Mouse (Mus musculus) ES-E14 (cell line): ENCODE measurements around the gene Aarsd1. TPM values are rescaled to one million over a fixed set of nuclear protein-coding genes. Genes with fewer than 3 reads are reported as not detected.
"Not testable (repeated sequence)": the region's sequence is repeated elsewhere in the genome, so short reads cannot be mapped to it uniquely, and the experiment has no call there.

ENCODE experiments used
- DNase-seq: peaks from one replicate; pipeline ENCODE4 v3.0.0-alpha.2; 2013; ENCODE audit warnings: low read depth, low spot score
- H3K27ac ChIP-seq: 2 replicates; pipeline ENCODE4 v1.5.1; 2012; ENCODE audit warnings: low read depth, mild to moderate bottlenecking, low read length, moderate library complexity, mixed read lengths; ENCODE audit not compliant: poor library complexity, insufficient read depth, severe bottlenecking
- H3K36me3 ChIP-seq: 2 replicates; pipeline ENCODE4 v1.6.1; 2012; ENCODE audit warnings: mild to moderate bottlenecking, low read length, moderate library complexity, mixed read lengths; ENCODE audit not compliant: control insufficient read depth, poor library complexity, insufficient read depth, severe bottlenecking
- H3K4me1 ChIP-seq, 2 experiments: fragments of 150-350 bp in 1 of 2; sonication (generic) in 1 of 2; 2 replicates each; pipeline ENCODE4 v1.6.1; 2012; ENCODE audit warnings: low read length in 2 of 2, mild to moderate bottlenecking in 1 of 2, mixed read lengths in 1 of 2; ENCODE audit not compliant: control insufficient read depth in 2 of 2, insufficient read depth in 2 of 2, poor library complexity in 1 of 2
- H3K4me3 ChIP-seq, 2 experiments: fragments of 150-350 bp in 1 of 2; sonication (generic) in 1 of 2; 2 replicates each; pipeline ENCODE4 v1.5.1; 2012; ENCODE audit warnings: low read length in 2 of 2, low read depth in 1 of 2, mild to moderate bottlenecking in 1 of 2, mixed read lengths in 1 of 2; ENCODE audit not compliant: insufficient read depth in 1 of 2, poor library complexity in 1 of 2, severe bottlenecking in 1 of 2
- H3K9ac ChIP-seq: 2 replicates; pipeline ENCODE4 v1.6.1; 2012; ENCODE audit warnings: low read depth, mild to moderate bottlenecking, low read length, mixed read lengths; ENCODE audit not compliant: poor library complexity, insufficient read depth, severe bottlenecking
- H3K9me3 ChIP-seq: fragments of 150-350 bp; sonication (generic); 2 replicates; pipeline ENCODE4 v1.6.1; 2012; ENCODE audit warnings: low read depth, mild to moderate bottlenecking, low read length; ENCODE audit not compliant: control insufficient read depth, insufficient read depth
- CHD2 ChIP-seq: IDR thresholded peaks from 2 replicates; pipeline ENCODE4 v1.6.1; 2014; ENCODE audit warnings: mild to moderate bottlenecking, low read depth, low read length, inconsistent platforms
- HCFC1 ChIP-seq: IDR thresholded peaks from 2 replicates; pipeline ENCODE4 v1.6.1; 2012; ENCODE audit warnings: low read length, inconsistent platforms, borderline replicate concordance; ENCODE audit not compliant: insufficient read depth
- MAFK ChIP-seq: IDR thresholded peaks from 2 replicates; pipeline ENCODE4 v1.6.1; 2014; ENCODE audit warnings: mild to moderate bottlenecking, low read depth, low read length, inconsistent platforms; ENCODE audit not compliant: insufficient read depth
- ZC3H11A ChIP-seq: IDR thresholded peaks from 2 replicates; pipeline ENCODE4 v1.6.1; 2012; ENCODE audit warnings: low read depth, mild to moderate bottlenecking, inconsistent platforms, low read length, borderline replicate concordance
- ZNF384 ChIP-seq: IDR thresholded peaks from 2 replicates; pipeline ENCODE4 v1.6.1; 2012; ENCODE audit warnings: low read depth, low read length, inconsistent platforms
- in situ Hi-C, 2 experiments: fragments of 600-800 bp; cut with MboI; formaldehyde crosslinking; loops; one replicate each; pipeline ENCODE4 v1.15.1; 2025; ENCODE audit warnings: low sequenced_read_pairs in 2 of 2, inconsistent platforms in 1 of 2; ENCODE audit not compliant: unreplicated experiment in 2 of 2
- total RNA-seq: library from RNA; depleted of rRNA; stranded (reverse); fragments of 300-350 nt; gene quantifications from 2 replicates; pipeline ENCODE4 v1.2.3, GENCODE M21; 2012

Aarsd1 gene
- total RNA-seq, 1 experiment = 73.2 TPM

DNA sequence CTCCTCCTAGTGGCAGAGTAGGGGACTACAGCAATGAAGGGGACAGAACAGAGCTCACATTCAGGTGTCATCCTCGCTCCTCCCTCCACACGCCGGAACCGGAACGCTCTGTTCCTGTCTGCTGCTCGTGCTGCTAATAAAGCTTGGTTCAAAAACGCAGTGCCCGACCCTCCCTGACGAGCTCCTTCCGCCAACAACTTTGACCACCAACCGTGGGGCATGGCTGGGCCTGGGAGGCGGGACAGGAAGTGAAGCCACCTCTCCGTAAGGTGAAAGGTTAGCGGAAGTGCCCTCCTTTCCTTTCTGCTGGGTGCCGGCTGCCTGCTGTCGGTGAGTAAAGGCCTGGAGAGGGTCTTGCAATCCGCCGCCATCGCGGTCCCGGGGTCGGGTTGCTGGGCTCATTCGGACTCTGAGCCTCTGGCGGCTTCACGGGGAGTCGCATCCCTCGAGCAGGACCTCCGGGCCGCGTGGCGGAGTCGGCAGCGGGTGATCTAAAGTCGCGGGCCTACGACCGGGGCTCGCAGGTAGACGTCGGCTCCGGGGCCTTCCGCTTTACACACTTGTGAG lies 24.8 kb upstream of the Aarsd1 start, which contains the start of gene Rpl27:
Gene Rpl27, plus strand, starts transcription at position 172 of the 567 bp plus-strand sequence.
- Histone ChIP-seq H3K27ac (peak within 1 kb of the TSS; percentile 87), H3K9ac (peak within 1 kb of the TSS; percentile 95), H3K36me3 (peaks cover 25% of the 10 kb centered on the region), H3K4me1 (peaks cover 0 to 6% of the 10 kb centered on the region in 2 experiments; a peak in 2 of 4 replicates), H3K4me3 (peak within 1 kb of the TSS; percentile 87 to 90), H3K9me3 (no peaks in the 10 kb centered on the region)
- in situ Hi-C loops = no loop called here
- TF ChIP-seq HCFC1 (peak; percentile 94), ZNF384 (peak; percentile 94), CHD2 (peak; percentile 69), ZC3H11A (no peak), MAFK (peak; percentile 27; the same call in 1 of the 2 replicates)
- DNase-seq = peak; percentile 99

DNA sequence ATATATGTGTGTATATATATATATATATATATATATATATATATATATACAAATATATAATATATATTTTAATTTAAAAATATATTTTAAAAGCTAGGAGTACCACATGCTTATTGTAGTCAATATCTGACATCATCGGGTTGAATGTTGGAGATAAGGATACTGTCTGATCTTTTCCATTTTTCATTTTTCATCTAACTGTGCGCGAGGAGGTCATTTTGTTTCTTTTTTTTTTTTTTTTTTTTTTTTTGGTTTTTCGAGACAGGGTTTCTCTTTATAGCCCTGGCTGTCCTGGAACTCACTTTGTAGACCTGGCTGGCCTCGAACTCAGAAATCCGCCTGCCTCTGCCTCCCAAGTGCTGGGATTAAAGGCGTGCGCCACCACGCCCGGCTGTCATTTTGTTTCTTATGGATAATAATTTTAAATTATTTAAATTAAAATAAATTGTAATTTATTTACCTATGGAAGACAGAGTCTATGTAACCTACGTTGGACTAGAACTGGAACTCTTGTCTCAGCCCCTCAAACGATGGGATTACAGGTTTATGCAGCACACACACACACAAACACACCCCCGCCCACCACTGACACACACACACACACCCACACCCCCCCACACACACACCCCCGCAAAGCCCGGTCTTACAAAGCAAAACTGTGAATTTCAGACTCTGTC lies 24.2 kb upstream of the Aarsd1 start:
- in situ Hi-C loops, H3K9me3 ChIP-seq, H3K9ac ChIP-seq, H3K4me1 ChIP-seq, H3K27ac ChIP-seq, DNase-seq: not testable (repeated sequence)
- Histone ChIP-seq H3K36me3 (peaks cover 25% of the 10 kb centered on the region), H3K4me3 (peak overlapping the region in 1 of 2 experiments; percentile 22; a peak in 1 of 4 replicates)
- 0 out of 2 replicates have a peak, but pooled peaks have one; percentile 33 for TF ChIP-seq ZNF384

DNA sequence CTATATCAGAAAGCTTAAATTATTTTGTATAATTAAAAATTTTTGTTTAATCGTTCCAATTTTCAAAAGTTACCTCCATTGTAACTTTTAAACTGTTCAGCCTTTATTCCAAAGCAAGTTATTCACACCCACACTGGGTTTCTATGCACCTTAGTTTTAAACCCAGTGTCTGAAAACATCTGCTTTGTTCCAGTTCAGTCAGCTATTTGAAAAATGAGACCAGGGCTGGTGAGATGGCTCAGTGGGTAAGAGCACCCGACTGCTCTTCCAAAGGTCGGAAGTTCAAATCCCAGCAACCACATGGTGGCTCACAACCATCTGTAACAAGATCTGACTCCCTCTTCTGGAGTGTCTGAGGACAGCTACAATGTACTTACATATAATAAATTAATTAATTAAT lies 20.6 kb upstream of the Aarsd1 start:
- peaks cover 5 to 11% of the 10 kb centered on the region in 2 experiments; a peak in 3 of 4 replicates for H3K4me1 ChIP-seq
- in situ Hi-C loops, H3K4me3 ChIP-seq, H3K9ac ChIP-seq, H3K9me3 ChIP-seq, H3K27ac ChIP-seq, DNase-seq, H3K36me3 ChIP-seq: not testable (repeated sequence)

DNA sequence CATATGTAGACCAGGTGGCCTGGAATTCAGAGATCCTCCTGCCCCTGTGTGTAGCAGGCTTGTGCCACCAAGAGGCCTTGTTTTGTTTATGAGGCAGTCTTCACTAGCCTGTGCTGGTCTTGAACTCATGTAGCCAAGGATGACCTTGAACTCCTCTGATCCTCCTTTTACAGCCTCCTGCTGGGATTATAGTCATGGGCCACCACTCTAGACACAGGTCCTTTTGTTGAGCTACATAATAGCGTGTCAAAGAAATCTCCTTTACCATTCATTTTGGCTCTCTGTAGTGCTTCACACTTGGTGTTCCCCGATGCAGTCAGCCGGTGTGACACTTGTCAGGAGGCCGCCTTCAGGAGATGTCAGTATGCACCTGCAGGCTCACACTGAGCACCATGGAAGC lies 19.5 kb upstream of the Aarsd1 start:
- no peaks in the 10 kb centered on the region for H3K9me3 ChIP-seq
- TF ChIP-seq ZC3H11A (no peak), HCFC1 (no peak), CHD2 (no peak), ZNF384 (no peak), MAFK (no peak)
- no peak for DNase-seq
- peaks cover 9% of the 10 kb centered on the region for H3K36me3 ChIP-seq
- H3K27ac ChIP-seq = no peak overlapping the region
- peaks cover 5 to 11% of the 10 kb centered on the region in 2 experiments; a peak in 3 of 4 replicates for H3K4me1 ChIP-seq
- no peak overlapping the region for H3K9ac ChIP-seq
- in situ Hi-C loops = no loop called here
- no peak overlapping the region for H3K4me3 ChIP-seq

DNA sequence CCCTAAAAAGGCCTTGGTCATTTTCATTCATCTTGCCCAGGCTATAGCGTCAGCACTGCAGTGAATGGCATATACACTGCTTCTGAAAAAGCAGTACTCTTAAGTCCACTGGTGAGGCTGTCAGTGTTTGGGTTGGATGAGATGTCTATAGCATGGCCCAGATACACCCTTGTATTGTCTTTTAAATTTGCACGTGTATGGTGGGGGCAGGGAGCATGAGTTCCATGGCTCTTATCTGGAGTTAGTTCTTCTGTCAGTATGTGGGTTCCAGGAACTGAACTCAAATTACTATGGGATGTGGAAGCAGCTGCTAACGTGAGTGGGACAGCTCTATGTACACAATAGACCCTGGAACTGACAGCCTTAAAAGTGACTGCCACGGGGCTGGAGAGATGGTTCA lies 18.4 kb upstream of the Aarsd1 start:
- H3K4me3 ChIP-seq = no peak overlapping the region
- no peak for DNase-seq
- H3K9ac ChIP-seq = no peak overlapping the region
- TF ChIP-seq HCFC1 = no peak
- no peak for TF ChIP-seq ZC3H11A
- TF ChIP-seq CHD2 = no peak
- TF ChIP-seq MAFK = no peak
- no peak for TF ChIP-seq ZNF384
- peaks cover 5 to 13% of the 10 kb centered on the region in 2 experiments; a peak in 3 of 4 replicates for H3K4me1 ChIP-seq
- in situ Hi-C loops = no loop called here
- H3K27ac ChIP-seq = no peak overlapping the region
- H3K9me3 ChIP-seq = no peaks in the 10 kb centered on the region
- peaks cover 15% of the 10 kb centered on the region for H3K36me3 ChIP-seq
